Mouse (Mus musculus): ENCODE data around the gene Mstn. TPM values are rescaled to one million over a fixed set of nuclear protein-coding genes. Genes with fewer than 3 reads are reported as not detected.

The Mstn gene
- polyA plus RNA-seq, 1 experiment from 2014 or later: 0.24 TPM

- H3K27ac ChIP-seq (ENCODE audit: low read depth, low read length): no peak overlapping the region
- no peaks in the 10 kb centered on the region for H3K27me3 ChIP-seq (ENCODE audit: control insufficient read depth, insufficient read depth, low read length)
- WGBS: 54% methylated on average over 9 of the region's 9 CpGs
- H3K4me2 ChIP-seq (ENCODE audit: low read depth, low read length, severe bottlenecking): no peak overlapping the region
- no peaks in the 10 kb centered on the region for H3K9me3 ChIP-seq (ENCODE audit: control insufficient read depth, low read length)
- ATAC-seq (replicated peaks; ENCODE audit: low FRiP score): peak; percentile 60
- DNase-seq (ENCODE audit: low spot score): peak; percentile 72
- no peaks in the 10 kb centered on the region for H3K36me3 ChIP-seq (ENCODE audit: control insufficient read depth, insufficient read depth, low read length)
- no peaks in the 10 kb centered on the region for H3K4me1 ChIP-seq (replicated peaks; ENCODE audit: control insufficient read depth, insufficient read depth, low read length)
- H3K4me3 ChIP-seq (ENCODE audit: low read depth, low read length): no peak overlapping the region
- no peak overlapping the region for H3K9ac ChIP-seq (ENCODE audit: low read length)
These were observed 8.1 kb upstream of the Mstn start for GRCm38 (mm10) chr1:53053087-53054022.

- Histone ChIP-seq H3K27ac (ENCODE audit: low read depth, low read length) (no peak overlapping the region), H3K9me3 (ENCODE audit: control insufficient read depth, low read length) (no peaks in the 10 kb centered on the region), H3K4me1 (replicated peaks; ENCODE audit: control insufficient read depth, insufficient read depth, low read length) (no peaks in the 10 kb centered on the region), H3K9ac (ENCODE audit: low read length) (no peak overlapping the region), H3K4me3 (ENCODE audit: low read depth, low read length) (no peak overlapping the region), H3K27me3 (ENCODE audit: control insufficient read depth, insufficient read depth, low read length) (no peaks in the 10 kb centered on the region), H3K4me2 (ENCODE audit: low read depth, low read length, severe bottlenecking) (no peak overlapping the region), H3K36me3 (ENCODE audit: control insufficient read depth, insufficient read depth, low read length) (no peaks in the 10 kb centered on the region)
- ATAC-seq (replicated peaks; ENCODE audit: low FRiP score): no peak
- 82% methylated on average over 5 of the region's 5 CpGs for WGBS
- no peak for DNase-seq (ENCODE audit: low spot score)
These were observed 2.3 kb upstream of the Mstn start for GRCm38 (mm10) chr1:53059106-53059505.

DNA sequence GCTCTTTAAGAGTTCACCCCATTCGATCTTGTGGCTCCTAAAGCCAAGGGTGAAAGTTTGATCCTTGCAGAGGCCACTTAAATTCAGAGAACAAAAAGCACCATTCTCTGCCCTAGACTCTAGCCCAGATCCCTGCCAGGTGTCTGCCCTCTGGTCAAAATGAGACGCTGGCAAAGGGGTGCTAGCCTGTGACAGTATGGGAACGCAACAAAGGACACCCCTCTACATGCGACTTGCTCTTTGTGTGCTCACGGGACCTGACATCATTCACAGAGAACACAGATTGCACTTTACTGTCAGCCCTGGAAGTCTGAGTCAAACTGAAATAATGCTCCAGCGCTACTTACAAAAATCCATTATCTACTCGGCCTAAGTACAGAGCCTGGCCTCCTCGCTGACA, 941 bp upstream of the Mstn start:
- H3K27ac ChIP-seq (ENCODE audit: low read depth, low read length): no peak overlapping the region
- DNase-seq (ENCODE audit: low spot score) (no peak), ATAC-seq (replicated peaks; ENCODE audit: low FRiP score) (peak; percentile 49; the same call in 1 of the 2 replicates)
- no peaks in the 10 kb centered on the region for H3K4me1 ChIP-seq (replicated peaks; ENCODE audit: control insufficient read depth, insufficient read depth, low read length)
- H3K4me2 ChIP-seq (ENCODE audit: low read depth, low read length, severe bottlenecking): no peak overlapping the region
- no peaks in the 10 kb centered on the region for H3K36me3 ChIP-seq (ENCODE audit: control insufficient read depth, insufficient read depth, low read length)
- H3K27me3 ChIP-seq (ENCODE audit: control insufficient read depth, insufficient read depth, low read length): no peaks in the 10 kb centered on the region
- 48% methylated on average over 8 of the region's 8 CpGs for WGBS
- H3K9ac ChIP-seq (ENCODE audit: low read length): no peak overlapping the region
- no peaks in the 10 kb centered on the region for H3K9me3 ChIP-seq (ENCODE audit: control insufficient read depth, low read length)
- no peak overlapping the region for H3K4me3 ChIP-seq (ENCODE audit: low read depth, low read length)

DNA sequence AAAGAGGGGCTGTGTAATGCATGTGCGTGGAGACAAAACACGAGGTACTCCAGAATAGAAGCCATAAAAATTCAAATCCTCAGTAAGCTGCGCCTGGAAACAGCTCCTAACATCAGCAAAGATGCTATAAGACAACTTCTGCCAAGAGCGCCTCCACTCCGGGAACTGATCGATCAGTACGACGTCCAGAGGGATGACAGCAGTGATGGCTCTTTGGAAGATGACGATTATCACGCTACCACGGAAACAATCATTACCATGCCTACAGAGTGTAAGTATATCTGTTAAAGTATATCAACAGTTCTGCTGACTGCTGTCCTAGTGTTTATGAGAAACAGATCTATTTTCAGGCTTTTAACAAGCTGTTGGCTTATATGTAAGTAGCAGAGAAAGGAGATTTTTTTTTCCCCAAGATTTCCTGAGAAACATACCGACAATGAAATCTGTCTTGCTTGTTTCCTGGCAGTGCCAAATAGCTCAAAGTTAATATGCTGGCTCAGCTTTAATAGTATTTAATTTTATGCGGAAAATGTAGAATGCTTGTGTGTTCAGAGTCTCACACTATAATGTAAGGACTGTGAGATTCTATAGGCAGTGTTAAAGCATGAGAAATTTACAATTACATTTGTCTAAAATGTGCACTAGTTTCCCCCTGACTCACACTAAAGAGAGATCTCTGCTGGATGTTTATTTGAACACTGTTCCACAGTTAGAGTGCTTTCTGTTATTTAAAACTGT, 600 bp downstream of the Mstn start:
- no peak overlapping the region for H3K4me2 ChIP-seq (ENCODE audit: low read depth, low read length, severe bottlenecking)
- H3K4me1 ChIP-seq (replicated peaks; ENCODE audit: control insufficient read depth, insufficient read depth, low read length): no peaks in the 10 kb centered on the region
- no peak overlapping the region for H3K9ac ChIP-seq (ENCODE audit: low read length)
- ATAC-seq (replicated peaks; ENCODE audit: low FRiP score): no peak
- 80% methylated on average over 13 of the region's 13 CpGs for WGBS
- H3K4me3 ChIP-seq (ENCODE audit: low read depth, low read length): no peak overlapping the region
- no peak overlapping the region for H3K27ac ChIP-seq (ENCODE audit: low read depth, low read length)
- H3K36me3 ChIP-seq (ENCODE audit: control insufficient read depth, insufficient read depth, low read length): no peaks in the 10 kb centered on the region
- H3K9me3 ChIP-seq (ENCODE audit: control insufficient read depth, low read length): no peaks in the 10 kb centered on the region
- no peak for DNase-seq (ENCODE audit: low spot score)
- no peaks in the 10 kb centered on the region for H3K27me3 ChIP-seq (ENCODE audit: control insufficient read depth, insufficient read depth, low read length)

DNA sequence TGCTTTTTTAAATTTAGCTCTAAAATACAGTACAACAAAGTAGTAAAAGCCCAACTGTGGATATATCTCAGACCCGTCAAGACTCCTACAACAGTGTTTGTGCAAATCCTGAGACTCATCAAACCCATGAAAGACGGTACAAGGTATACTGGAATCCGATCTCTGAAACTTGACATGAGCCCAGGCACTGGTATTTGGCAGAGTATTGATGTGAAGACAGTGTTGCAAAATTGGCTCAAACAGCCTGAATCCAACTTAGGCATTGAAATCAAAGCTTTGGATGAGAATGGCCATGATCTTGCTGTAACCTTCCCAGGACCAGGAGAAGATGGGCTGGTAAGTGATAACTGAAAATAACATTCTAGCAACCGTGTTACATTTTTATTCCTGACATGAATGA, 2.5 kb downstream of the Mstn start:
- 88% methylated on average over 4 of the region's 4 CpGs for WGBS

DNA sequence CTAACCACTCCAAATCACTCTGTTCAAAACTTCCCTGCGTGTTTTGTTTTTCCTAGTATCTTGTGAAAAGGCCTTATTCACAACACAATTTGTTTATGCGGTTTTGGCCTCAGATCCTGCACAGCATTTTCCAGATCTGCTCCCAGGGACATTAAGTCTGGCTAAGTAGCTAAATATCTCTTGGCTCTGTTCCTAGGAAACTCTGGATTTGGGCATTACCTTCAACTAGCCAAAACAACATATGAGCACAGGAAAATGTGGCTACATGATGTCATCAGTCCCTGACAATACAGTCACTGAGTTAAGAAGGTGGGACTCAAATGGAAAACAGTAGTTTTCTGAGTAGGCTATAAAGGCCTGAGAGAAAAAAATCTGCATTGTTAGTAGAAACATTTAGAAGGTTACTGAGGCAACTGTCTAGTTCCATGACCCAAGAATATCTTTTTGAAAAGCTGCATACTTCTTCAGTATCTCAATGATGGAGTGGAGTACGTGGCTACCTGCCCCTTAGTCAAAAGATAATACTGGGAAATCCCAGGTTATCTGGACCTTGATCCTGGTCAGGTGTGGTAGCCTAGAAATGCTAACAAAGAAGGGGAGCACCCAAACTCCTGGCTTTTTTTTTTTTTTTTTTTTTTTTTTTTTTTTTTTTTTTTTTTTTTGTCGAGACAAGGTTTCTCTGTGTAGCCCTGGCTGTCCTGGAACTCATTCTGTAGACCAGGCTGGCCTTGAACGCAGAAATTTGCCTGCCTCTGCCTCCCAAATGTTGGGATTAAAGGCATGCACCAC, 8.5 kb downstream of the Mstn start:
- Histone ChIP-seq H3K4me2 (ENCODE audit: low read depth, low read length, severe bottlenecking) (no peak overlapping the region), H3K27me3 (ENCODE audit: control insufficient read depth, insufficient read depth, low read length) (no peaks in the 10 kb centered on the region)
- DNase-seq (ENCODE audit: low spot score): no peak

More for the DNA sequence above, 2.5 kb downstream of the Mstn start:
- Histone ChIP-seq H3K9me3 (ENCODE audit: control insufficient read depth, low read length) (no peaks in the 10 kb centered on the region), H3K4me1 (replicated peaks; ENCODE audit: control insufficient read depth, insufficient read depth, low read length) (no peaks in the 10 kb centered on the region), H3K9ac (ENCODE audit: low read length) (no peak overlapping the region), H3K4me3 (ENCODE audit: low read depth, low read length) (no peak overlapping the region), H3K4me2 (ENCODE audit: low read depth, low read length, severe bottlenecking) (no peak overlapping the region), H3K27me3 (ENCODE audit: control insufficient read depth, insufficient read depth, low read length) (no peaks in the 10 kb centered on the region), H3K27ac (ENCODE audit: low read depth, low read length) (no peak overlapping the region), H3K36me3 (ENCODE audit: control insufficient read depth, insufficient read depth, low read length) (no peaks in the 10 kb centered on the region)
- DNase-seq (ENCODE audit: low spot score) (no peak), ATAC-seq (replicated peaks; ENCODE audit: low FRiP score) (no peak)

GRCm38 (mm10) chr1:53070664-53071175, 9.3 kb downstream of the Mstn start:
- H3K4me3 ChIP-seq (ENCODE audit: low read depth, low read length): no peak overlapping the region
- H3K9me3 ChIP-seq (ENCODE audit: control insufficient read depth, low read length): no peaks in the 10 kb centered on the region
- DNase-seq (ENCODE audit: low spot score) (no peak), ATAC-seq (replicated peaks; ENCODE audit: low FRiP score) (no peak)
- no peak overlapping the region for H3K9ac ChIP-seq (ENCODE audit: low read length)
- no peaks in the 10 kb centered on the region for H3K27me3 ChIP-seq (ENCODE audit: control insufficient read depth, insufficient read depth, low read length)
- H3K4me2 ChIP-seq (ENCODE audit: low read depth, low read length, severe bottlenecking): no peak overlapping the region
- H3K4me1 ChIP-seq (replicated peaks; ENCODE audit: control insufficient read depth, insufficient read depth, low read length): no peaks in the 10 kb centered on the region
- H3K27ac ChIP-seq (ENCODE audit: low read depth, low read length): no peak overlapping the region
- 84% methylated on average over 1 of the region's 1 CpGs for WGBS
- H3K36me3 ChIP-seq (ENCODE audit: control insufficient read depth, insufficient read depth, low read length): no peaks in the 10 kb centered on the region

More for the DNA sequence above, 8.5 kb downstream of the Mstn start:
- H3K27ac ChIP-seq (ENCODE audit: low read depth, low read length): no peak overlapping the region
- no peak for ATAC-seq (replicated peaks; ENCODE audit: low FRiP score)
- H3K36me3 ChIP-seq (ENCODE audit: control insufficient read depth, insufficient read depth, low read length): no peaks in the 10 kb centered on the region
- H3K9ac ChIP-seq (ENCODE audit: low read length): no peak overlapping the region
- no peak overlapping the region for H3K4me3 ChIP-seq (ENCODE audit: low read depth, low read length)
- 86% methylated on average over 5 of the region's 5 CpGs for whole genome bisulfite sequencing
- no peaks in the 10 kb centered on the region for H3K4me1 ChIP-seq (replicated peaks; ENCODE audit: control insufficient read depth, insufficient read depth, low read length)
- H3K9me3 ChIP-seq (ENCODE audit: control insufficient read depth, low read length): no peaks in the 10 kb centered on the region

DNA sequence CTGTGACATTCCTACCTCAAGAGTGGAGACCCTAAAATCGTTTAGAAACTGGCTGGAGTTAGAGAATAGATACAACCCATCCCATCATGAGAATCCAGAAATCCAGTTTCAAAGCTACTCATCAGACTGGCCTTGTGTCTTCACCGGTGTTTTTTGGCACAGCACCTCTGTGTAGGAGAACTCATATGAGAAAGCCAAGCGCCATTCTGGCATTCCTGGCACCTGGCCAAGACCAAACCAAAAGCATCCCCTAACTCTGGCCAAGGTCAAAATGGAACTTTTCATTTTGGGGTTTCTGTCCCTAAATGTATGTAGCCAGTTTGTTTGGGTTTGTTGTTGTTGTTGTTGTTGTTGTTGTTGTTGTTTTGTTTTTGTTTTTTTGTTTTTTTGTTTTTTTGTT, 15.2 kb downstream of the Mstn start:
- Histone ChIP-seq H3K4me1 (replicated peaks; ENCODE audit: control insufficient read depth, insufficient read depth, low read length) (no peaks in the 10 kb centered on the region), H3K4me2 (ENCODE audit: low read depth, low read length, severe bottlenecking) (no peak overlapping the region), H3K9ac (ENCODE audit: low read length) (no peak overlapping the region), H3K27ac (ENCODE audit: low read depth, low read length) (no peak overlapping the region), H3K9me3 (ENCODE audit: control insufficient read depth, low read length) (no peaks in the 10 kb centered on the region), H3K4me3 (ENCODE audit: low read depth, low read length) (no peak overlapping the region), H3K36me3 (ENCODE audit: control insufficient read depth, insufficient read depth, low read length) (no peaks in the 10 kb centered on the region), H3K27me3 (ENCODE audit: control insufficient read depth, insufficient read depth, low read length) (no peaks in the 10 kb centered on the region)
- no peak for ATAC-seq (replicated peaks; ENCODE audit: low FRiP score)
- no peak for DNase-seq (ENCODE audit: low spot score)
- WGBS: 92% methylated on average over 3 of the region's 3 CpGs
